Mouse (Mus musculus): ENCODE data around the gene Lamc2.

- TF ChIP-seq CTCF (IDR thresholded peaks at IDR 0.05; ENCODE audit: control insufficient read depth, insufficient read depth, insufficient replicate concordance, low read depth, low read length) (no peak), POLR2A (IDR thresholded peaks at IDR 0.05; ENCODE audit: control insufficient read depth, low read depth, low read length) (no peak)
Measured at GRCm38 (mm10) chr1:153224331-153224730, 38.1 kb upstream of the Lamc2 start.
